Mouse (Mus musculus): ENCODE results near the gene Oas1a.
"Not testable (repeated sequence)": the region's sequence is repeated elsewhere in the genome, so short reads cannot be mapped to it uniquely, and the experiment has no call there.

Oas1a gene

DNA sequence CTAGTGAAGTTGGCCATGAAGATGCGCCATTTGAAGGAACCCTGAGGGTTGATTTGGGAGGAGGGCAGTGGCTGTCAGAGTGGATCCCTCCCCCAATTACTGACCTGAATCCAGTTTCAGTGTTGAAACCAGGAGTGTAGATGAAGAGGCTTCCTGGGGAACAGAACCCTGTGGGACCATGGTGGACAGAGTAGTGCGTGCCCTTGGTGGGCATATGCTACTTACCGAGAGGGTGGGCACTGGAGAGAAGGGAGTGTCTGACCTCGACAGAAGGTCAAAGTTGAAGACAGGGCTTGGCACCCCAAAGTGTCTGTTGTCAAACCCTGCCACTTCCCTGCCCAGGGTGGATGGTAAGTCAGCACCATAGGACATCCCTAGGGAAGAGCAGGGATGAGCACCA lies 13.5 kb downstream of the Oas1a start:
- not testable (repeated sequence) for DNase-seq (ENCODE audit: low spot score)

DNA sequence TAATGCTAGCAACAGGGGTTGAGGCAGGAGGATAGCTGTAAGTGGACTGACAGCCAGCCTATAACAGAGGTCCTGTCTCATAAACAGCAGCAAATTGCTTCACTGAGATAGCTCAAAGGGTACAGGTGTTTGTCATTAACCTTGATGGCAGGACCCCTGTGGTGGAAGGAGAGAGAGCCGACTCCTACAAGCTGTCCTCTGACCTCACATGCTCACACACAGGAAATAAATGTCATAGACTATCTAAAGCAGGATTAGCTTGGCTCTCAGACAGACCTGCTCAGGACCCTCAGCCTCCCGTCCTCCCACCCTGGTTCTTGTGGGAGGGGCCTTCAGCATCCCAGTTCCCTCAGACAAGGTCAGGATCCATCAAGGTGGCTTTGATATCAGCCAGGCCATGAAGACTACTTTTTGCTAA lies 15.1 kb downstream of the Oas1a start:
- DNase-seq (ENCODE audit: low spot score) = no peak

DNA sequence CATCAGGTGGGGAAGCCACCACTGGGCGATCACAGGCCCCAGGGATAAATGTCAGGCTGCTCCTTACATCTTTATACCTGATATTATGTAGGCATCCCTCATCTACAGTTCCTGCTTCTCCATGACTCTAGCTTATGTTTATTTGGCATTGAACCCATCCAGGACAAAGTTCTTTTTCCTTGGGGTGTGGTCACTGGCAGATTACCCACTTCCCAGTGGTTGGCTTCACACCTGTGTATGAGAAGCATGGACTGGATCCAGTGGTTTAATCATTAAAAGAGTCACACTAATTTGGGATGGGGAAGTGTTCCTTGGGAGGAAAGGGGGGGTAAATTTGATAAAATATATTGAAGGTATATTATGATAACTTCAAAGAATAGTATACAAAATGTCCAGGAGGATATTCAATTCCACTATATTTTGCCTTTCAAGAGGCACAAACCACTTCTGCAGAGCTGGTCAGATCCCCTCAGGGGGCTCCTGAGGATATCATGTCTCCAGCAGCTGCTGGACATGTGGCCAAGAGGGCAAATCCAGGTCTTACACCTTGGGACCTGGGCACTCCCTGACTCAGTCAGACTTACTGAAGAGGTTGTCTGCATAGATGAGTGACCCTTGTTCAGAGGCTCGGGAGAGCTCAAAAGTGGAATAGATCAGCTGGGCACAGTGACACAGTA lies 15.6 kb downstream of the Oas1a start:
- DNase-seq (ENCODE audit: low spot score) = not testable (repeated sequence)

DNA sequence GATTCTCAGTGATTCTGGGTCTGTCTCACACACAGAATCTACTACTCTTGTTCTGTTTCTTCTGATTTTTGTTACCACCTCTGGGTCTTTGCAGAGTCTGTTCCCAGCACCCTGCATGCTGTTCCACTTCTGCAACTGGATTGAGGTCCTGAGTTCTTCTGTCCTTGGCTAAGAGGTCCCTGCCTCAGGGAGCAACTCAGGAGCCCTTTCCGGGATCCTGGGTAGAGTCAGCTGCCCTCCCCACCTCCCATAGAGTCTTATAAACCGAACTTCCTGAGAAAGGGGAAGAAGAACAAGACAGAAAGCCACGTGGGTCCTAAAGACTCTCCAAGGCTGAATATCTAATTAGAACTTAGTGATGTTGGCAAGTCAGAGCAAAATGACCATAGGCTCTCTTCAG lies 16.3 kb downstream of the Oas1a start:
- no peak for DNase-seq (ENCODE audit: low spot score)

DNA sequence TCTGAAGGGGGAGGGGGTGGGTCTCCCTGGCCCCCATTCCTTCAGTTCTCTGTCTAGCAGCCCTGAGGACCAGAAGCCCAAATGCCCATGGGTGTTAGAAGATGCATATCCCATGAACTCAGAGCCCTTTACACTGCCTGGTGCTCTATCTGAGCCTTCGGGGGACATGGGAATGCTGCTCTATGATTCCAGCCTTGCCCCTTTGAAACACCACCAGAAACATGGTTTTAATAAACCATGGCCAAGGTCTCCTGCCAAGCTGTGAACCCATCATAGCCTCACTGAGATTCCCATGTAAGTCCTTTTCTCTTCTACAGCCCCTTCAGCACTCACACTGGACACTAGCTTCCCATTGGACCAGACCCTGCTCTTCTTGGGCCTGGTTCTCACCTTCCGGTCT lies 17.3 kb downstream of the Oas1a start:
- DNase-seq (ENCODE audit: low spot score) = no peak

DNA sequence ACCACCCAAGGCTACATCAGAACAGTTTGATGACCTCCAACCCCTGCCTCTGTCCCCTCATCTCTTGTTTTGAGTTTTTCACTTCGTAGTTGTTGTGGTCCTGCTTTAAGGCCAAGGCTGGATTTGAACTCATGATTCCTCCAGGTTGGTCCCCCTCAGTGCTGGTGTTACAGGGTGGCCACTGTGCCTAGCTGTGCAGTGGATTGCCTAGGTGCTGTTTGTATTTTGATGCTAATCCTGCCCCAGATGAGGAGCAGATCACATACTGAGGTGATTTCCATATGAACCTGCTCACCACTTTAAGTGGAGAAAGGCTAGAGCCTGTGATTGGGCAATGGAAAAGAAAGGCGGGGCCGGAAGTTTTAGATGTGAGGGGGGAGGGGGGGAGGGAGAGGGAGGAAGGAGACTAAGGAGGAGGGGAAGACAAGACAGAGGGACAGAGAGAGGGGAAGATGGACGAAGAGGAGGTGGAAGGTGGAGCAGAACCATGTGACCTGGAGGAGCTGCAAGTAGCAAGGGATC lies 19.0 kb downstream of the Oas1a start:
- DNase-seq (ENCODE audit: low spot score) = not testable (repeated sequence)

DNA sequence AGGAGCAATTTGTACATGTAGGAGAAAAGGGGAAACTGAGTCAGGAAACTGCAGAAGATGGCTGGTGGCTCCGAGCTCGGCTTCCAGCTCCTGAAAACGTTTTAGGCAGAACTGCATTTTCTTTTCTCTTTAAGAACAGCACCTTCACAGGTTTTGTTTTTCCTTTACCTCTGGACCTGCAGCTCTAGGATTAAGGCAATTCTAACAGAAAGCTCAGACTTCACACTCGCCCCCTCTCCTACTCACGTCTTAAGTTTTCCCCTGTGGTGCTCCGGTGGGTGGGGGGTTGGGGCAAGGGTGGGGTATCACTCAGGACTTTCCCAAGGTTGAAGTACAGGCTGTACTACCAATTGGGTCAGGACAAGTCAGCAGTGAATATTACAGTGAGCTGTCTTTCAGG lies 19.5 kb downstream of the Oas1a start:
- no peak for DNase-seq (ENCODE audit: low spot score)

DNA sequence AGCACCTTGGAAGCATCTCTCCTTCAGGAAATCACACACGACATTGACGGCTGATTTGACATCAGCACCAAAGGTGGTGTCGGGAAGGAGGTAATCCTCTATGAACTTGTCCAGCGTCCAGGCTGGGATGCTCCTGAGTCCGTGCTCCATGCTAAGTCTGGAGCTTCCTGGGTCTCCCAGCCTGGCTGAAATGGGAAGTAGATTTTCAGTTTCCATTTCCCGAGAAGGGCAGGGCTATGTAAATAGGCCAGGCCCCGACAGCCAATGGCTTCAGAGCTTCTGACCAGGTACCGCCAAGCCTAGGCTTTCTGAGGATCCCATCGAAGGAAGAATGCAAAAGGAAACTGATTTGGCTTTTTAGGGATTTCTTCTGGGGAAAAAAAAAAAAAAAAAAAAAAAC lies 19.9 kb downstream of the Oas1a start, which contains the start of gene Oas1g:
Gene Oas1g, minus strand, starts transcription at position 201 of the 400 bp plus-strand sequence.
- DNase-seq (ENCODE audit: low spot score) = not testable (repeated sequence)

DNA sequence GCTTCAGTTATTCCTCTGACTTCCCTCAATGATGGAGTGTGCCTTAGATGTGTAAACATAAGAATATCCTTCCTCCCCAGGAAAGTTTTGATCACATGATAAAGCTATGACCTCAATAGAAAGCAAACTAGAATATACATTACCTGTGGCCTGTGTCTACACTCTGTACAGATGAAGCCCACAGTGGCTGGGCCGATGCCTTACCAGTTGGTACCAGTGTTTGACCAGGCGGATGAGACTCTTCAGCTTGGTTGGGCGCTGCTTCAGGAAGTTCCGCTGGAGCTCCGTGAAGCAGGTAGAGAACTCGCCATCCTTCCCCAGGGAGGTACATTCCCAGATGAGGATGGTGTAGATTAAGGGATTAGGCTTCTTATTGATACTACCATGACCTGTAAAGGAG lies 25.6 kb downstream of the Oas1a start:
- DNase-seq (ENCODE audit: low spot score) = not testable (repeated sequence)

DNA sequence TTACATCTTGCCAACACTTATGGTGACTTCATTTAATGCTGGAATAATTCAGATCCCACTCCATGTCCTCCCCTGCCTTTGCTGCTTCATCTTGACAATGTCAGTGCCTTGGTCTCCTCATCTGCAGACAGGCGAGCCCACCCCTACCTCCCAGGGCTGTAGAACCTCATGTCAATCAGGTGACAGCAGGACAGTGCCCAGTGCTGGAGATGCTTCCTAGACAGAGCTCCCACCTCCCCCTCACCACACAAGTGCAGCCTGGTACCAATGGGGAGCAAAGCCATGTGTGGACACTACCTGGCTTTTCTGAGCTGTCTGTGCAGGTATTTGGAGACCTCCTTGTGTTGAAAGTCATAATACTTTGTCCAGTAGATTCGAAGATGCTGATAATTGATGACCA lies 28.5 kb downstream of the Oas1a start:
- DNase-seq (ENCODE audit: low spot score) = not testable (repeated sequence)

DNA sequence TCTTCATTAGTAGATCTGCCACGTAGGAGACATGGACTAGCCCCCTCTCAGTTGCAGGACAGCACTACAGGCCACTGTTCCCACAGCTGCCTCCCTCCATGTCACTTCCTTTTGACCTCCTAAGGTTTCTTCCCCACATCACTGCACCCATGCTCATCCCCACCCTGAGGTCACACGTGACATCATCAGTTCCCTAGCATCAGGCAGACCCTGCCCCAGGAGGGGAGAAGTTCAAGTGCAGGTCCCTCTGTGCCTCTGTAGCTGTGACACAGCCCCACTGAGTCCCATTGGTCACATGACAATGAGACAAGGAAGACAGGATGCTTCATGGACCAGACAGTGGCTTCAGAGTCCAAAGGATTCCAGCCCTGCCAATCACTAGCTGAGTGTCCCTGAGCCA lies 29.9 kb downstream of the Oas1a start:
- not testable (repeated sequence) for DNase-seq (ENCODE audit: low spot score)

DNA sequence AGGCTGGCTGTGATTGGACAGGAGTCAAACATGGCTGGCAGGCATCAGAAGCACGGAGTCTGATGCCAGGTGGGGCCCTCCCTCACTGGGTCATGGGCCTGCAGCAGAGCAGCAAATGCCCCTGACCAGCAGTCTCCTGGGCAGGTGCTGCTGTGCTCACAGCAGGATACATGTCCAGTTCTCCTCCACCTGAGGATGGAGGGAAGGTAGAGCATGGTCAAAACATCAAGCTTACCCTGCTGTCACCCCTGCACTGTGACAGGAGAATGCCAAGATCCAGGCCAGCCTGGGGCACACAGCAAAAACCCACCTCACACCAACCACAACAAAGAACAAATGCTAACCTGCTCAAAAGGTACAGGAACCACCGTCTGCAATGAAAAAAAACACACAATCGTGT lies 30.5 kb downstream of the Oas1a start:
- not testable (repeated sequence) for DNase-seq (ENCODE audit: low spot score)

DNA sequence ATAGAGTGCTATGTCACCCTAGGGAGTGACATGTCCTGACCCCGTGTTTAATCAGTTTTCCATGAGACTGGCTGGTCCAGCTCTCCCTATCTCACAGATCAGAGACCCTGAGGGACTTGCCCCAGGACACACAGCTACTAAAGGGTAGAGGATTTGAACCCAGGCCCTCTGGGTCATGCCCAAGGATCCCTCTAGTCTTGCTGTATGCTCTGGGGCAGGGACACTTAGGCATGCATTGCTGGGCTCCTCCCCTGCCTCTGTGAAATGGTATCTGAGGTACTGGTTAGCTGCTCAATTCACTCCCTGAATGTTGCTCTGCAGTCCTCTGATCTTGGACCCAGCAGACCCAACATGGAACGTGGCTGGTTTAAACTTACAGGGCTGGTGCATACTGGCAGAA lies 35.9 kb downstream of the Oas1a start:
- no peak for DNase-seq (ENCODE audit: low spot score)

DNA sequence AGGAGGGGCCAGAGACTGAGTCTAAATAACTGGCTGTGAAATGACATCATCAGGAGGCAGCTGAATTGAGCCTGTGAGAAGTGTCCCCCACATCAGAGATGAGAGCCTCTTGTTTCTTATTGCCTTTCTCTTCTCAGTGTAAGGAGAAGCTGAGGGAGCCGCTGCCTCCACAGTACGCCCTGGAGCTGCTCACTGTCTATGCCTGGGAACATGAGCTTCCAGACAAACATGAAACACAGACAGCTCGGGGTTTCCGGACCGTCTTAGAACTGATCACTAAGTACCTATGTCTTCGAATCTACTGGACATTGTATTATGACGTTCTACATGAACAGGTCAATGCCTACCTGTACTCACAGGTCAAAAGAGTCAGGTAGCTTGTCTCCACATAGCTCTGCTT lies 36.5 kb downstream of the Oas1a start:
- no peak for DNase-seq (ENCODE audit: low spot score)

DNA sequence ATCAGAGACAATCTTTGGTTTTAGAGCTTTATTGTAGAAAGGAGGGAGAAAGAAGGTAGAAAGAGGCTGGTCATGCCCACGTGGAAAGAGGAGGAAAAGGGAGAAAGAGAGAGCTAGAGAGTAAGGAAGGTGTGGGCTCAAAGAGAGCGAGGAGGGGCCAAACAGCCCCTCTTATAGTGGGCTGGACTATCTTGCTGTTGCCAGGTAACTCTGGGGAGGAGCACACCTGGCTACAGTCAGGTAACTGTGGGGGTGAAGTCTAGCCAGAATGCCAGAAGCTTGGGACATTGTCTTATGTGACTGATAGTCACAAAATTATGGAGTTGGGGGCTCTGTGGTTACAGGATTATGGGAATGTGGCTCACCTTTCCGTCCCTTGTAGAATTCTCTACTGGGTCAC lies 37.2 kb downstream of the Oas1a start:
- no peak for DNase-seq (ENCODE audit: low spot score)

DNA sequence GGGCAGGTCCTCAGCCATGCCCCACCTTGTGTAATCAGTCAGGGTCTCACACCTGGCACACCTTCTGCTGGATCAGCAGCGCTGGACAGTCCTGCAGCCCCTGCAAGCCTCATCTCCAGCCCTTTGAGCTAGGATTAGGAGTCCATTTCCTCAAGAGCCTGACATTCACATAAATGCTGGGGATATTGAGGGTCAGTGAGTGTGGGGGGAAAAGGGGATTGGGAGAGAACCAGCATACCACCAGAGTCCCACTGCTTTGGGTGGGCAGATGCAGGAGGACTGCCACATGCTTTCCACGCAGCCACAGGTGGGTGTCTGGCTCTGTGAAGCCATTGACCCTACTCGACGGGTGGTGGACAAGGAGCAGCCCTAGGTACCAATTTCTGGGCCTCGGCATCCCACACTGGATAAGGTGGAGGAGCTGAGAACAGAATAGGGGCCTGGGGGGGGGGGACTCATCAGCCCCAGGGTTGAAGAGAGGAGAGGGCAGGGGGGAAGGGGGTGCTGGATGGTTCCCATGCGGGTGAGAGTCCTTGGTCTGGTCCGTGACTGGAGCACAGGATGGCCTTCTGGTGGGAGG lies 37.8 kb downstream of the Oas1a start:
- no peak for DNase-seq (ENCODE audit: low spot score)

DNA sequence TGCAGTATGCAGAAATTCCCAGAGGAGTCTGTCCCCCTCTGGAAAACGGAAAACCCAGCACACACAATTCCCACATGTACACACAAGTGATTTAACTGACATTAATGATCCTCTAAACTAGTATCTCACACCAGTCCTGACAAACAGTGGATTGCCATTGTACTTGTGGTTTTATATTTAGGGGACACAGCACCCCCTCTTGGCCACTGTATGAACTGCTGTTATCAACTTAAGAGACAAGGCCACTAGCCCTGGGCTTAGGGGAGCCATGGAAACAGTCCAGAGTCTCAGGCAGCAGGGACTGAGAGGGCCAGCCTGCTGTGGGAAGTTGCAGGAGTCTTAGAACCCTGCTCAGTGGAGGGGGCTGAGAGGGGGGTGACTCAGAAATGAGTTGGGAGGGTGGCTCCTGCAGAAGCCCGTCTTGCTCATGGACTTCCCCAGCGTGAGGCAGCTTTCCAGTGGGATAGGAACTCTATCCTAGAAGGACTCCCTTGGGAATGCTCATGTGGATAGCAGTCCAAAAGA lies 41.9 kb downstream of the Oas1a start:
- DNase-seq (ENCODE audit: low spot score) = no peak

DNA sequence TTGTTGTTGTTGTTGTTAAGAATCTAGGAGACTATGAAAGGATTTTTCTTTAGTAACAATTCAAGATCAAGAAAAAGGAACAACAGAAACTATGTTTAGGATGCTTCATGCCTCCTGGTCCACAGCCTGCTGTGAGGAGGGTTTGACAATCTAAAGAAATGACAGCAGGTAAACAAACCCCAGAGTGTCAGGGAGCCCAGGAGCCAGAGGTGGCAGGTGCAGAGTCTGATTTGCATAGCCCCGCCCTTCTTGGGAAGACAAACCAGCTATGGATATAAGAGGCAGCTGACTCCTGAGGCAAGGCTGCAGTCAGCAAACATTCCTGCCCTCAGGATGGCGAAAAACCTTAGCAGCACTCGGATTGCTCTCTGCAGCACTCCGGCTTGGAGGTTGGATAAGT lies 46.2 kb downstream of the Oas1a start, which contains the start of gene Oas1h:
Gene Oas1h, plus strand, starts transcription at position 301 of the 400 bp plus-strand sequence.
- DNase-seq (ENCODE audit: low spot score) = no peak

DNA sequence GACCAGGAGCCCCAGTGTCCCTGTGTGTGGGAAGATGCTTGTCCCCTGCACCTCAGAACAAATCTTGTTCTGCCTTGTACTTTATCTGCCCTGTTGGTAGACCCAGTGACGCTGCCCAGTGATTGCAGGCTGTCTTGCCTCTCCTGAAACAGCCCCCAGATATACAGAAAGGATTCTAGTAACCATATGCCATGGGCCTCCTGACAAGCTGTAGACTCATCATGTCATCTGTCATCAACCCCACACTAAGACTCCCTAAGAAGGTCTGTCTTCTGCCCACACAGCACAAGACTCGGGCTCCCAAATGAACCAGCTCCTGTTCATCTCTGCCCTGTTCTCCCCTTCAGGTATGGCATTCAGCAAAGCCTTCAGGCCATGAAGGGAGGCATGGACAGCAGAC lies 48.1 kb downstream of the Oas1a start:
- no peak for DNase-seq (ENCODE audit: low spot score)

DNA sequence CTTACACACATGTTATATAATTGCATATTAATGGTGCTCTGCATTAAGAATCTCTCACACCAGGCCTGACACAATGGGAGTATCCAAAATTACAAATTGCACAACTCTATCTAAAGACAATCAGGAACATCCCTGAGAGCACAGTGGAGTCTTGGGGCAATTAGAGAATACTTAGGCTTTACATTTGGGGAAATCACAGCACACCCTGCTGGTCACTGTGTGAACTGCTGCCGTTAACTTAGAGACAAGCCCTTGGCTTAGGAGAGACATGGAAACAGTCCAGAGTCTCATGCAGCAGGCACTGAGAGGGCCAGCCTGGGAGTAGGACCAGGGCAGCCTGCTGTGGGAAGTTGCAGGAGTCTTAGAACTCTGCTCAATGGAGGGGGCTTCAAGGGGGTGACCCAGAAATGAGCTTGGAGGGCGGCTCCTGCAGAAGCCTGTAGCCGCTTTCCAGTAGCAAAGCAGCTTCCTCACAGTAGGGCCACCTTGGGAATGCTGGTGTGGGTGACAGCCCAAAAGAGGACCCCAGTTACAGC lies 57.7 kb downstream of the Oas1a start:
- no peak for DNase-seq (ENCODE audit: low spot score)

DNA sequence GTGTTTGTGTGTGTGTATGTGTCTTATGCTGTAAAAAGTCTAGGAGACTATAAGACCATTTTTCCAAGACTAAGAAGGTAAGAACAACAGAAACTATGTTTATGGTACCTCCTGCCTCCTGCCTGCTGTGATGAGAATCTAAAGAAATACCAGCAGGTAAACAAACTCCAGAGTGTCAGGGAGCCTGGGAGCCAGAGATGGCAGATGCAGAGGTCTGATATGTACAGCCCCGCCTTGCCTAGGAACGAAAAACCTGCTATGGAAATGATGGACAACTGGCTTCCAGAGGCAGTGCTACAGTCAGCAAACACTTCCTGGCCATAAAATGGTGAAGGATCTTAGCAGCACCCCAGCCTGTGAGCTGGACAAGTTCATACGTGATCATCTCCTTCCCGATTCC lies 60.3 kb downstream of the Oas1a start, which contains the start of gene Oas1f:
Gene Oas1f, plus strand, starts transcription at position 301 of the 400 bp plus-strand sequence.
- no peak for DNase-seq (ENCODE audit: low spot score)
